Mouse (Mus musculus): ENCODE measurements at regions not wholly inside any gene's neighbourhood (a gene's known extent, or its start where the extent isn't known, plus 50 kb on each side); places are given as distances from the start of the nearest gene placed in this dataset.

DNA sequence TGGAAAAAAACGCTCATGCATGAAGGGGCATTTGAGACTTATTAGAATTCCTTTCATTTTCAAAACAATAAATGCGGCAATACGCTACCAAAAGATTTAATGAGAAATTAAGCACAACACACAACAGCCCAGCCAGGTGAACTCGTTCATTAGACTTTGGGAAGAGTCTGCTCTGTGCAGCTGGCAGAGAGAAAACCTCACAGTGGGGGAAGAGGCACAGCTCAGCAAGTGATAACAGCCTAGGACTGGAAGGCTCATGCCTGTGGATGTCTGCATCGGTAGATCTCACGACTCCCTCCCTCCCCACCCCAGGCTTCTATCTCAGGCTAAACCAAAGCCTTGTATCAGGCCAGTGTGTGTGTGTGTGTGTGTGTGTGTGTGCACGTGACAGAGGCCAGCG is 169.3 kb upstream of the Cdh13 start:
- Histone ChIP-seq H3K27ac (ENCODE audit: poor library complexity, severe bottlenecking) (no peak overlapping the region), H3K36me3 (no peaks in the 10 kb centered on the region), H3K4me3 (no peak overlapping the region), H3K27me3 (replicated peaks) (no peaks in the 10 kb centered on the region), H3K4me2 (no peak overlapping the region), H3K9me3 (replicated peaks) (no peaks in the 10 kb centered on the region), H3K4me1 (replicated peaks) (no peaks in the 10 kb centered on the region), H3K9ac (no peak overlapping the region)
- 43% methylated on average over 8 of the region's 8 CpGs for WGBS
- ATAC-seq (ENCODE audit: insufficient number of reproducible peaks, low FRiP score): no peak

GRCm38 (mm10) chr8:118104464-118105050 is 179.0 kb upstream of the Cdh13 start:
- Histone ChIP-seq H3K27me3 (replicated peaks) (no peaks in the 10 kb centered on the region), H3K27ac (ENCODE audit: poor library complexity, severe bottlenecking) (no peak overlapping the region), H3K9ac (no peak overlapping the region), H3K4me3 (no peak overlapping the region), H3K36me3 (no peaks in the 10 kb centered on the region), H3K4me1 (replicated peaks) (peaks cover 11% of the 10 kb centered on the region), H3K9me3 (replicated peaks) (no peaks in the 10 kb centered on the region), H3K4me2 (peak overlapping the region; percentile 22; the same call in 1 of the 2 replicates)
- no peak for ATAC-seq (ENCODE audit: insufficient number of reproducible peaks, low FRiP score)
- 62% methylated on average over 14 of the region's 14 CpGs for WGBS

DNA sequence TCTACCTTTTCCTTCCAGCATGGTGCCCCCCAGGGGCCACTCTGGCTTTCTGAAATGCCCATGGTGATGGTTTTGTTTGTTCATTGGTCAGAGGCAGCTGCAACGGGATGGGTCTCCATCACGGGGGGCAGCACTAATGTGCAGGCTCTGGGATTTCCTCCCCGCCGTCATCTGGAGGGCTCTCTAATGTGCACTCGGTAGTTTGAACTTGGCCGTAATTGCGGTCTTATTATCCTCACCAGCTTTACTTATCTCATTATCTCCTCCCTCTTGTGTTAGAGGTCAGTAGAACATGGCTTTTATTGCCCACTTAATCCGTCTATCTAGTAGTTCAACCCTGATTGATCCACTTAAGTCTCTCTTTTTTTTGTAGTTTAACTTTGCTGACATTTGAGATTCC is 182.2 kb upstream of the Cdh13 start:
- ATAC-seq (ENCODE audit: insufficient number of reproducible peaks, low FRiP score): no peak
- Histone ChIP-seq H3K27me3 (replicated peaks) (no peaks in the 10 kb centered on the region), H3K4me1 (replicated peaks) (peaks cover 15% of the 10 kb centered on the region), H3K36me3 (no peaks in the 10 kb centered on the region), H3K27ac (ENCODE audit: poor library complexity, severe bottlenecking) (no peak overlapping the region), H3K9me3 (replicated peaks) (no peaks in the 10 kb centered on the region), H3K9ac (no peak overlapping the region), H3K4me2 (no peak overlapping the region), H3K4me3 (no peak overlapping the region)
- 66% methylated on average over 8 of the region's 8 CpGs for WGBS

DNA sequence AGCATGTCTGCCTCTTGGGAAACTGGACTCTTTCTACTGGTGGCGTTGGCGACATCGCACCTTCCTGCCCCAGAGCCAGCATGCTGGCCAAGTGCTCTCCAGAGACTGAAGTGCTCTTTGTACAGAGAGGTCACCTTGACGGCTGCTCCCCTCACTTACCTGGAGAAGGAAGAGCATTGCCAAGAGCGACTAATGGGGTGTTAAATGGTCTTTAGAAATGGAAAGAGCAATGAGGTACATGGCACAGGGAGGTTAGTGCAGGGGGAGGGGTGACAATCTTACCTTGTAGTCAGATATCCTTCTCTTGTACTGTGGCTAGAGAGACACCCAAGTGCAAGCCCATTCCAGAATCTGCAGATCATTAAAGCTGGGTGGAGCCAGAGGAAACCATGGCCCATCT is 220.8 kb upstream of the Cdh13 start:
- Histone ChIP-seq H3K9me3 (replicated peaks) (0 out of 2 replicates have a peak, but pooled peaks cover 2% of the 10 kb centered on the region), H3K9ac (no peak overlapping the region), H3K27me3 (replicated peaks) (no peaks in the 10 kb centered on the region), H3K4me1 (replicated peaks) (no peaks in the 10 kb centered on the region), H3K4me2 (no peak overlapping the region), H3K4me3 (no peak overlapping the region), H3K36me3 (no peaks in the 10 kb centered on the region), H3K27ac (ENCODE audit: poor library complexity, severe bottlenecking) (no peak overlapping the region)
- ATAC-seq (ENCODE audit: insufficient number of reproducible peaks, low FRiP score): no peak
- 51% methylated on average over 5 of the region's 5 CpGs for WGBS

DNA sequence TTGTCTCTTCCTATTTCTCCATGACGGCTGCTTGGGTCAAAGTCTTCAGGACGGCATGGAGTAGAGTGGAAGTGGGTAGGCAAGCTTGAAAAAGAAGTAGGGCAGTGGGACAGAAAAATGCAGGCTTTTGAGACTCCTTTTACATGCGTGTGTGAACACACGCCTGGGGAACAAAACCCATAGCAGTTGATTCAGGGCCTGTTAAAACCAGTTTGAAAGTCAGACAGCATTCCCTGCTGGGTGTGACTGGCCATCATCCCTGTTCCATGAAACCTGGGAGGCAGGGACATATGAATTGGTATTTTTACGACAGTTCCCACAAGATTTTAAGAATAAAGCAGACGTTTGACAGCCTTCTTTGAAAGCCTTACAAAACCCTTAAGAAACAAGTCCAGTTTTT is 226.8 kb upstream of the Cdh13 start:
- no peak overlapping the region for H3K4me3 ChIP-seq
- H3K9ac ChIP-seq: no peak overlapping the region
- 0 out of 2 replicates have a peak, but pooled peaks cover 4% of the 10 kb centered on the region for H3K4me1 ChIP-seq (replicated peaks)
- no peaks in the 10 kb centered on the region for H3K27me3 ChIP-seq (replicated peaks)
- 84% methylated on average over 6 of the region's 6 CpGs for WGBS
- ATAC-seq (ENCODE audit: insufficient number of reproducible peaks, low FRiP score): no peak
- no peak overlapping the region for H3K27ac ChIP-seq (ENCODE audit: poor library complexity, severe bottlenecking)
- no peaks in the 10 kb centered on the region for H3K36me3 ChIP-seq
- no peak overlapping the region for H3K4me2 ChIP-seq
- H3K9me3 ChIP-seq (replicated peaks): 0 out of 2 replicates have a peak, but pooled peaks cover 2% of the 10 kb centered on the region

- Histone ChIP-seq H3K4me1 (replicated peaks) (0 out of 2 replicates have a peak, but pooled peaks cover 6% of the 10 kb centered on the region), H3K36me3 (no peaks in the 10 kb centered on the region), H3K9me3 (replicated peaks) (0 out of 2 replicates have a peak, but pooled peaks cover under 1% of the 10 kb centered on the region), H3K27me3 (replicated peaks) (no peaks in the 10 kb centered on the region), H3K9ac (no peak overlapping the region), H3K4me3 (no peak overlapping the region), H3K4me2 (no peak overlapping the region), H3K27ac (ENCODE audit: poor library complexity, severe bottlenecking) (no peak overlapping the region)
- no peak for ATAC-seq (ENCODE audit: insufficient number of reproducible peaks, low FRiP score)
- 77% methylated on average over 5 of the region's 5 CpGs for WGBS
Observed at GRCm38 (mm10) chr8:118055536-118055935, 228.0 kb upstream of the Cdh13 start.

- 86% methylated on average over 3 of the region's 3 CpGs for WGBS
- no peak overlapping the region for H3K4me2 ChIP-seq
- H3K27me3 ChIP-seq (replicated peaks): no peaks in the 10 kb centered on the region
- H3K4me1 ChIP-seq (replicated peaks): 0 out of 2 replicates have a peak, but pooled peaks cover 6% of the 10 kb centered on the region
- no peak overlapping the region for H3K9ac ChIP-seq
- H3K9me3 ChIP-seq (replicated peaks): peaks cover 5% of the 10 kb centered on the region; the same call in 1 of the 2 replicates
- H3K36me3 ChIP-seq: no peaks in the 10 kb centered on the region
- H3K27ac ChIP-seq (ENCODE audit: poor library complexity, severe bottlenecking): no peak overlapping the region
- ATAC-seq (ENCODE audit: insufficient number of reproducible peaks, low FRiP score): no peak
- H3K4me3 ChIP-seq: no peak overlapping the region
Observed at GRCm38 (mm10) chr8:118050386-118050785, 233.1 kb upstream of the Cdh13 start.

DNA sequence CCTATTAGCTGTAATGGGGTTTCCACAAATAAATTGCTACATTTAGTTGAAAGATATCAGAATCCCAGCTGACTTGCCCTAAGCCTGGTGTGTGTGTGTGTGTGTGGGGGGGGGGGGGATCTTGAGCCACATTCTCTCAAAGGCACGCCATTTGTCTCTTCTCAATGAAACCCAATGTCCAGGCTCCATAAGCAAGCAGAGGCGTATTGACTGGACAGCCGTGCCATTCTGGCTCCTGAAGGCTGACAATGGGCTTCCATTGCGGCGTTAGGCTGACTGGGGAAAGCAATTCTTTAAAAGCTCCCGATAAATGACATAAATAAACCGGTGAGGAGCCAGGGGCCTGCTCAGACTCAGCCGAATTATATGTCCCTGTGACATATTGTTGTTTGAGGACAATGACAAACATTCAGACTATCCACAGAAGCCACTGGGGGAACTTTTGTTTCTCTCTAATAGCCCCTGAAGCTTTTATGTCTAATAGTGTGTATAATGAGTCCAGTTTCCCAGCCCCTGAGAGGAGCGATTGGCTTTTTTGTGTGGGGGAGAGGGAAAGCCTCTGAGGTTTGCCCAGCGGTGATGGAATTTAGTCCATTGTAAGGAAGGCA is 240.6 kb upstream of the Mphosph6 start:
- no peak for ATAC-seq (ENCODE audit: insufficient number of reproducible peaks, low FRiP score)
- Histone ChIP-seq H3K4me1 (replicated peaks) (no peaks in the 10 kb centered on the region), H3K27me3 (replicated peaks) (no peaks in the 10 kb centered on the region), H3K4me3 (no peak overlapping the region), H3K9me3 (replicated peaks) (no peaks in the 10 kb centered on the region), H3K27ac (ENCODE audit: poor library complexity, severe bottlenecking) (no peak overlapping the region), H3K4me2 (no peak overlapping the region), H3K36me3 (no peaks in the 10 kb centered on the region), H3K9ac (no peak overlapping the region)
- 80% methylated on average over 10 of the region's 10 CpGs for WGBS

- WGBS: 82% methylated on average over 6 of the region's 6 CpGs
- Histone ChIP-seq H3K9ac (no peak overlapping the region), H3K27ac (ENCODE audit: poor library complexity, severe bottlenecking) (no peak overlapping the region), H3K36me3 (no peaks in the 10 kb centered on the region), H3K4me1 (replicated peaks) (no peaks in the 10 kb centered on the region), H3K4me2 (no peak overlapping the region), H3K9me3 (replicated peaks) (no peaks in the 10 kb centered on the region), H3K27me3 (replicated peaks) (no peaks in the 10 kb centered on the region), H3K4me3 (no peak overlapping the region)
- ATAC-seq (ENCODE audit: insufficient number of reproducible peaks, low FRiP score): no peak
Observed at GRCm38 (mm10) chr8:118041253-118041652, 239.5 kb upstream of the Mphosph6 start.

DNA sequence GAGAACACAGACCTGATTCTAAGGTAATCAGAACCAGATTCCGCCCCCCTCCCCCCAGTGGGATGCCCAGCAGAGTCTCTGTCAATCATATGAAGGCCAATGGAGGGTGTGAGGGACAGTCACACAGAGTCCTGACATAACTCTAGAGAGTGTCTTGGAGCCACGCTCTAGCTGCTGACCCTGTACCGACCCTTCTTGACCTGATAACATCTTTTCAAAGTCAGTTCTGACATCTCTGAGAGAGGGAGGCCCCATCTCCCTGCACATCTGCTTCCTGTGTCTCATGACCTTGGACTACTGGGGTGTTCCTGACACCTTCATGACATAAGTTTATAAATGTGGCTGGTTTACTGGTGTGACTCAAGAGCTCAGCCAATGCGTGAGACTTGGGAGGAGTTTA is 236.1 kb upstream of the Mphosph6 start:
- WGBS: 55% methylated on average over 4 of the region's 4 CpGs
- no peaks in the 10 kb centered on the region for H3K4me1 ChIP-seq (replicated peaks)
- H3K9ac ChIP-seq: no peak overlapping the region
- H3K27me3 ChIP-seq (replicated peaks): no peaks in the 10 kb centered on the region
- H3K27ac ChIP-seq (ENCODE audit: poor library complexity, severe bottlenecking): no peak overlapping the region
- H3K4me2 ChIP-seq: no peak overlapping the region
- no peaks in the 10 kb centered on the region for H3K9me3 ChIP-seq (replicated peaks)
- ATAC-seq (ENCODE audit: insufficient number of reproducible peaks, low FRiP score): no peak
- no peak overlapping the region for H3K4me3 ChIP-seq
- no peaks in the 10 kb centered on the region for H3K36me3 ChIP-seq

- Histone ChIP-seq H3K4me2 (no peak overlapping the region), H3K9ac (no peak overlapping the region), H3K36me3 (no peaks in the 10 kb centered on the region), H3K27me3 (replicated peaks) (no peaks in the 10 kb centered on the region), H3K9me3 (replicated peaks) (0 out of 2 replicates have a peak, but pooled peaks cover 3% of the 10 kb centered on the region), H3K27ac (ENCODE audit: poor library complexity, severe bottlenecking) (no peak overlapping the region), H3K4me1 (replicated peaks) (no peaks in the 10 kb centered on the region), H3K4me3 (no peak overlapping the region)
- no peak for ATAC-seq (ENCODE audit: insufficient number of reproducible peaks, low FRiP score)
- 73% methylated on average over 13 of the region's 13 CpGs for WGBS
Observed at GRCm38 (mm10) chr8:118034051-118034450, 232.3 kb upstream of the Mphosph6 start.

GRCm38 (mm10) chr8:118031406-118031805 is 229.7 kb upstream of the Mphosph6 start:
- Histone ChIP-seq H3K27me3 (replicated peaks) (no peaks in the 10 kb centered on the region), H3K9me3 (replicated peaks) (0 out of 2 replicates have a peak, but pooled peaks cover 3% of the 10 kb centered on the region), H3K36me3 (no peaks in the 10 kb centered on the region), H3K4me3 (no peak overlapping the region), H3K4me2 (no peak overlapping the region), H3K4me1 (replicated peaks) (no peaks in the 10 kb centered on the region), H3K9ac (no peak overlapping the region), H3K27ac (ENCODE audit: poor library complexity, severe bottlenecking) (no peak overlapping the region)
- 62% methylated on average over 6 of the region's 6 CpGs for WGBS
- no peak for ATAC-seq (ENCODE audit: insufficient number of reproducible peaks, low FRiP score)
